Mouse (Mus musculus): ENCODE results near the gene Apba3. TPM values are rescaled to one million over a fixed set of nuclear protein-coding genes. Genes with fewer than 3 reads are reported as not detected.
"Not testable (repeated sequence)": the region's sequence is repeated elsewhere in the genome, so short reads cannot be mapped to it uniquely, and the experiment has no call there.

Gene Apba3
- total RNA-seq (2022) = 10 to 100 TPM; 24.3 to 38.6 (median 27.6) TPM

DNA sequence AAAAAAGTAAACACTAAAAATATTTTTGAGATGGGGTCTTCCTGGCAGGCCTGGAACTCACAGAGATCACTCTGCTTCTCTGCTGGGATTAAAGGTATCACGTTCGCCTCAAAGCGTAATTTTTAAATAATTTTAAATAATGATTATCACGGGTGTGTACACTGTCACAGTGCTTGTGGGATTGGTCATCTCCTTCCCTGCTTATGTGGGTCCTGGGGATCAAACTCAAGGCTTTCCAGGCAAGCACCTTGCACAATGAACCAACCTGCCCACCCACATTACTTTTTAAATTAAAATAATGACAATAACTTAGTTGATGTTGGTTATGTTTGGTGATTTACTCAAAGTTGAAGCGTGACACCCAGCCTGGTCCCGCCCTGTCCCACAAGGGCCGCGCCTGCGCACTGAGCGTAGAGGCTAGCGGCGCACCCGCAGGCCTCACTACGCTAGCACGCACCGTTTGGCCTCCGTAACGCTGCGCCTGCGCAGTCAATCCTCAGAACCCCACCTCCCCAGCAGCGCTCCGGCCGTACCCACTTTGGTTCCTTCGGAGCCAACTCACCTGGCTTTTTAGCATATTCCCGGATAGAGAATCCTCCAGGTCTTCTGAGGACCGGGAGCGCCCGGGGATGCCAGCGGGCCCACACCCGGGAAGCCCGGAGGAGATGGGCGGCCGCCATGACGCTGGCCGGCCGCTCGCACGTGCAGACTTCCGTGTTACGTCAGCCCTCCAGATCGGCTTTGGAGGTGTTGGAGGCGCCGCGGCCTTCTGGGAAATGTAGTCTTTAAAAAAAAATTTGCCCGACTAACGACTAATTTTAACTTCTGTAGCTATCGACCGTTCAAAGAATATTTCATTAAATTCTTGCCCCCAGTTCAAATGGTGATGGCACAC lies at the start of gene Apba3, which contains the start of gene Mrpl54:
TSS of gene Apba3 (plus strand) at position 750 of the 895 bp plus-strand sequence.
TSS of gene Mrpl54 (minus strand) at position 724 of the 895 bp plus-strand sequence.
- DNase-seq (ENCODE audit: low spot score in 2 of 2) = peak; percentile 93 to 96

DNA sequence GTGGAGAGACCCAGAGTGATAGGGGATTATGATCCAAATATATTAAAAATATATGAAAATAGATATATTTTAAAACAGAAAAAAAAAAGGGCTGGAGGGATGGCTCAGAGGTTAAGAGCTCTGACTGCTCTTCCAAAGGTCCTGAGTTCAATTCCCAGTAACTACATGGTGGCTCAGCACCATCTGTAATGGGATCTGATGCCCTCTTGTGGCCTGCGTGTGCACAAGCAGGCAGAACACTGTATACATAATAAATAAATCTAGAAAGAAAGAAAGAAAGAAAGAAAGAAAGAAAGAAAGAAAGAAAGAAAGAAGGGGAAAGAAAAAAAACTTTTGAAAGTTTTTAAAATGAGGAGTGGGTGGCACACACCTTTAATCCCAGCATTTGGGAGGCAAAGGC lies 49.5 kb upstream of the Apba3 start:
- DNase-seq (ENCODE audit: low spot score in 2 of 2) = not testable (repeated sequence)

DNA sequence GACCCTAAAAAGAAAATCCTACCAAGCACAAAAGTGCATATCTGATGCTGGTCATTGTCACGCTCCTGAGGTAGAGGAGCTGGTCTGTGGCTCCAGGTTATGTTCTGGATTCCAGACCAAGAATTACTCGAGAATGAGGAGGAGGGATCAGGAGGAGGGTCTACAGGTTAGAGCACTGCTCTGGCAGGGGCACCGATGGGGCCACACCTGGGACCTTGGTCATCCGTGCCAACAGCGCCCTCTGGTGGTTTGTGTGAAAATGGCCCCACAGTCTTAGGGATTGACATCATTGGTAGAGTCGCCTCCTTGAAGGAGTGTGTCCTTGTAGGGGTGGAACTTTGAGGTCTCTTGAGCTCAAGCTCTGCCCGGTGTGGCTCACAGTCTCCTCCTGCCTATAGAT lies 48.8 kb upstream of the Apba3 start:
- DNase-seq (ENCODE audit: low spot score in 2 of 2) = peak in 1 of 2 experiments; percentile 46

DNA sequence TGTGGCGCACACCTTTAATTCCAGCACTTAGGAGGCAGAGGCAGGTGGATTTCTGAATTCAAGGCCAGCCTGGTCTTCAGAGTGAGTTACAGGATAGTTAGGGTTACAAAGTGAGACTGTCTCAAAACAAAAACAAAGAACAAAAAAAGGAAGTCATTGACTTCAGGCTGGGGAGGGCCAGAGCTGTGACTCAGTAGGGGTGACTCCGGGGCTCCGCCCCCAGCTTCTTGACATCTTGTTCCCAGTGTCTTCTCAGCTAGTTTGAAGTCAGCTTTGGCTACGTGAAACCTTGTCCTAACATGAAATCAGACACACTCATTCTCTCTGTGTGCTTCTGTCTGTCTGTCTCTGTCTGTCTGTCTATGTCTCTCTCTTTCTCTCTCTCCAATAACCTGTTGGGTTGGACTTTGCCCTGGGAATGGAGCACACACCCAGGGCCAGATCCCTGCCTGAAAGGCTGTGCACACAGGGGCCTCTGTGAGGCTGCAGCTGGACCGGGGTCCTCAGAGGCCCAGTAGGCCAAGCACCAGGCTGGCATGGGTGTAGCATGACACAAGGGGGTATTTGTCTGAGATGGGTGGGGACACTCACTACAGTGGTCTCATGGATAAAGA lies 45.3 kb upstream of the Apba3 start:
- DNase-seq (ENCODE audit: low spot score in 2 of 2) = no peak

DNA sequence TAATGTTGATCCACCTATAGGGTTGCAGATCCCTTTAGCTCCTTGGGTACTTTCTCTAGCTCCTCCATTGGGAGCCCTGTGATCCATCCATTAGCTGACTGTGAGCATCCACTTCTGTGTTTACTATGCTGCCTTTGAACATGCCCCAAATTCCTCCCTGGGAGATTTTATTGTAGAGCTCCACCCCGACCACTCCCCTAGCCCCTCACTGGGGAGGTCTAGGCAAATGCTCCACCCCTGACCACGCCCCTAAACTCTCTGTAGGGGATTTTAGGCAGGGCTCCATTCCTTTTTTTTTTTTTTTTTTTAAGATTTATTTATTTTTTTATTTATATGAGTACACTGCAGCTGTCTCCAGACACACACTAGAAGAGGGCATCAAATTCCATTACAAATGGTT lies 43.0 kb upstream of the Apba3 start:
- DNase-seq (ENCODE audit: low spot score in 2 of 2) = not testable (repeated sequence)

DNA sequence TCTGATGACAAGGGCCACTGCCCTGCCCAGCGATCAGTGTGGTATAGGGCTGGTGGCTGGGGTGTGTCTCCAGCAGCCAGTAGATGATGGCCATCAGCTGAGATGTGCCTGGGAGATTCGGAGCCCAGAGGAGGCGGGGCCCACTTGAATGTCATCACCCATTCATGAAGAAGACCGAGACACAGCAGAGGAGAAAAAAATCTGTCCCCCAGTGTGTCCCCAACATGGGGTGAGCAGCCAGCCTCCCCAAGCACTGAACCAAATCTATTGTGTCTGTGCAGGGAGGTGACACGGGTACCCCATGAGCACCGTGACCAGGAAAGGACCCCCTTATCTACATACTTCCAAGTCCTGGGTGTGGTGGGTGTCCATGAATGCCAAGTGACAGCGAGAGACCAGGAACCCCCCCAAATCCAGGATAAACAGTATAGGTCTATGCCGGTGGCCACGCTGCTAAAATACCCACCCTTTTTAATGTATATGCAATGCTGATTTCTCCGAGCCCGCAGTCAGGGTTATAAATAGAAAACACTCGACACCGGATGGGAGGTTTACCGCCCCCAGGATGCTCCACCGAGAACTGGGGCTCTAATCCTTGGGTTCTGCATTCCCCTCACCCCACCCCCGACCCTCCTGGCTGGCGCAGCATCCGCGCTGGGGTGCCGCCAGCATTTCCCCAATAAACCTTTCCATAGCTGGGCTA lies 36.9 kb upstream of the Apba3 start:
- peak in 1 of 2 experiments; percentile 57 for DNase-seq (ENCODE audit: low spot score in 2 of 2)

DNA sequence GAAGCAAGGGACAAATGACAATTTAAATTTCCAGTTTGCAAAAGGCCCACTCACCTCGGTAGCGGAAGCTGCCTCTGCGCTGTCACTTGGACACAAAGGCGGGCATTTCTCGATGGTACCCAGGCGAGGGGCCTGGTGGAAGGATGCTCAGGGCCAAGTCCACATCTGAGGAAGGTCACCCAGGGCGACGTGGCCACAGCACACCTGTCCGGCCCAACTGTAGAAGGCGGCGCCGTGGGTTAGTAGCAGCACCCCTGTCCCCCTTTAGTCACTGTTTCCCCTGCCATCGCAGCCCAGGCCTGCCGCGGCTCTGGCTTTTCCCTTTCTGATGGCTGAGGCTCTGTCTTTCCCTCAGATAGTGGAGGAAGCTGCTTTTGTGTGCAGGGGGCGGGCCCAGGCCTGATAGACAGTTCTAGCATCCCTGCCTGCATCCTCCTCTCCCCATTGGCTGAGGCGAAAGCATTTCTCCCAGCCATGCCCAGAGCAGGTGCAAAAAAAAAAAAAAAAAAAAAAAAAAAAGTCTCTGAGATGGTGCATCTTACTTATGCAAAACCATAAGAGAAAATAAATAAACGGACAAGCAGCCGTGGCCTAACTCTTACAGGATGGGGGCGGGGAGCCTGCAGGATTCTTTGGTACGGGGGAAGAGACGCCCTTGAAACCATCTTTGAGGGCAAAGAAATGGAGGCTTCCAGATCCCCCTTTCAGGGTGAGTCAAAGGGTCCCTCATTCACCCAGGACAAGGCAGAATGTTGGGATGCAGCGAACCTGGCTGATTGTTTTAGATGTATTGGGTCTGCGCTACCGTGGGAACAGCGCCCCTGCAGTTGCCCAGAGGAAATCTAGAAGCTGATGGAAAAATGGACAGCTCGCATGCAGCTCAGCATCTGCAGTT lies 36.1 kb upstream of the Apba3 start, which contains the start of gene Atcay:
TSS of gene Atcay (minus strand) at position 396 of the 895 bp plus-strand sequence.
- DNase-seq (ENCODE audit: low spot score in 2 of 2) = peak; percentile 72 to 87

DNA sequence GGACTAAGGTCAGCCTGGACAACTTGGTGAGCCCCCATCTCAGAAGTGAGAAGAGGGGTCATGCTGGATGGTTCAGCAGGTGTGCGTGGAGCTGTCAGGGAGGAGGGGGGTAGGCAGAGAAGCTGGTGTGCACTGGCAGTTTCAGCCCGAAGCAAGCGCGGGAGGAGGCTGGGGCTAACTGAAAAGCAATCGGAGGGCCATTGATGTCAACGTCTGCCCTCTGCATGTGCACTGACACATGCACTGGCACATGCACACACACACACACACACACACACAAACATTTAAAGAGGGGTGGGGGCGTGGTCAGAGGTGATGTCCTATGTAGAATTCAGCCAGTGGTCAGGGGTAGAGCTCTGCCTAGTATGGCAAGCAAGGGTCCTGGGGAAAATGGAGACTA lies 35.3 kb upstream of the Apba3 start:
- DNase-seq (ENCODE audit: low spot score in 2 of 2) = peak in 1 of 2 experiments; percentile 8

DNA sequence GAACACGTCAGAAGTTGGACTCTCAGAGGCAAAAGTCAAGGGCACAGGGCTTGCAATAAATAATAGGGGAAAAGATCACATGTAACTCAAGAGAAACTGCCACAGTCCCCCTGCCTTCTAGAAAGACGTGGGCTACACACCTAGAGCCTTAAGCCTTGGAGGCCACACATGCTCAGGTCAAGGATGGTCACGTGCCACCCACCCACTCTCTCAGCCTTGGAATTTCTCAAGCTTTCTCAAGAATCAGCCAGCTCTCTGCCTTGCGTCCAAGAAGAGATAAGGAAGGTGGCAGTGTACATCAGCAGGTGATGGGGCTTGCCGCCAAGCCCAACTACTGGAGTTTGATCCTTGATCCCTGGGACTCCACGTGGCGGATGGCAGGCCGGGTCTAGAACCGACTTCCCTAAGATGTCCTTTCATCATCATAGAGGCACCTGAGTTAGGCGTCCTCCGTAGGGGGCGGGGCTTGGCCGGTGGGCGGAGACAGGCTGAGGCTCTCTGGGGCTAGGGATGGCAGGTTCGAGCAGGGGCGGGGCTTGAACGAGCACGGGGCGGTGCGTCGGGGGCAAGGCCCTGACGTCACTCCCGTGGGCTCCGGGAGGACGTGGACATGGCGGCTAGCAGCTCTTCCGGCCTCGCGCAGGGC lies 34.1 kb upstream of the Apba3 start, which contains the start of gene Zfr2:
TSS of gene Zfr2 (plus strand) at position 576 of the 646 bp plus-strand sequence.
- DNase-seq (ENCODE audit: low spot score in 2 of 2) = peak; percentile 88 to 95

DNA sequence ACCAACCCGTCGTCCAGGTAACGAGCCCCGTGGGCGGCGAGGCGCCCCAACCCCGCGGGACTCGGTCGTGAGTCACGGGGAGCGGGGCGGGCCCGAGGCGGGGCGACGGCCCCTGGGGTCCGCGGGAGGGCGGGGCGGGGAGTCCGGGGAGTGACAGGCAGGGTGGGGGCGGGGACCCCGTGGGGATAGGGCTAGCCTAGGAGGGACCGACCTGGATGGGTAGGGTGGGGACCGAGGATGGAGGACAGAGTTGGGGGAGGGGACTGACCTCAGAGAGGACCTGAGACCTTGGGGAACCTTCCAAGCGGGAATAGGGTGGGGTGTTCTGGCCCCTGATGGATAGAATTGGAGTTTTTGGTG lies 33.6 kb upstream of the Apba3 start:
- no peak for DNase-seq (ENCODE audit: low spot score in 2 of 2)

DNA sequence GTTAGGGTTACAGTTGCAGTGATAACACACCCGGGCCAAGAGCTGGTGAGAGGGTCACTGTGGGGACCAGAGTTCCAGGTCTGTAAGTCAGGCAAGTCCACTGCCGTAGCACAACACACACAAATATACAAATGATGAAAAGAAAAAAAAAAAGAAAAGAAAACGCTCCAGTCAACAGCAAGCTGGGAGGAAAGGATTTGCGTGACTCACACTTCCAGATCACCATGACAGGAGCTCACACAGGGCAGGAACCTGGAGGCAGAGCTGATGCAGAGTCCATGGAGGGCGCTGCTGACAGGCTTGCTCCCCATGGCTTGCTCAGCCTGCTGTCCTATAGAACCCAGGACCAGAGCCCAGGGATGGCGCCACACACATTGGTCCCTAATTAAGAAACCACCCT lies 32.6 kb upstream of the Apba3 start:
- no peak for DNase-seq (ENCODE audit: low spot score in 2 of 2)

DNA sequence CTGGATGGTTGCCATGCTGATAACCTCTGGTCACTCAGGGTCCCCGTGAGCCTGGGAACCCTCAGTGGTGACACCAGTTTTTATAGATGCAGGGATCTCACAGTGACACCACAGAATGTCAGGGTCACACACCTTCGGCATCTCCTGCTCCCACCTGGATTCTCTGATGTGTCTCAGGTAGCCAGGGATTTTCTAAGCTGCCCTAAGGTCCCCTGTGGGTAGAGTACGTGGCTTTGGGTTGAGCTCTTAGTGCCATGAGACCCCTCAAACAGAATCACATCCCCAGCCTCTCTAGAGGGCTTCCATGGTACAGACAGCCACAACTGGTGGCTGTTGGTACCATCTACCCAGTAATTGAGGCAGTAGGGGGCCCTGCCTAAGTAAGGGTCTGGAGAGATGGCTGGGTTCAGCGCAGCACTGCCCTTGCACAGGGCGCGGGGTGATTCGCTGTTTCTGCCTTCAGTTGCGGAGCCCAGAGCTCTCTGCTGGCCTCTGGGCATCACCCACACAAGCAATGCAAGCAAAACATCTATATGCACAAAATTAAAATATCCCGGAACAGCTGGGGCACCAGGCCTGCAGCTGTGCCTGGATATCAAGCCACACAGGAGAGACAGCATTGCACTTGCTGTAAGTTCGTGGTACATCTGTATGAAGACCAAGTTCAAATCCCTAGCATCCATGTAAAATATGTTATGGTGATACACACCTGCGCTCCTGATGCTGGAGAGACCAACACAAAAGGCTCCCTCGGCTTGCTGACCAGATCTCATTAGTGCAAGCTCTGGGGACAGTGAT lies 30.1 kb upstream of the Apba3 start:
- DNase-seq (ENCODE audit: low spot score in 2 of 2) = no peak

DNA sequence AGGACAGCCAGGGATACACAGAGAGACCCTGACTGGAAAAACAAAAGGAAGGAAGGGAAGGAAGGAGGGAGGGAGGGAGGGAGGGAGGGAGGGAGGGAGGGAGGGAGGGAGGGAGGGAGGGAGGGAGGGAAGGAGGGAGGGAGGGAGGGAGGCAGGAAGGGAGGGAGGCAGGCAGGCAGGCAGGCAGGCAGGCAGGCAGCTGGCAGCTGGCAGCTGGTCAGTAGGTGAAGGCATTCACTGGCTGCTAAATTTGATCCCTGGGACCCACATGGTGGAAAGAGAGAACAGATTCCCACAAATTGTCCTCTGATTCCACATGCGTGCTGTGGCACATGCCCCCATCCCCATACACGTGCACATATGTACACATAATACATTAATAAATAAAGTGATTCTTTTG lies 28.1 kb upstream of the Apba3 start:
- DNase-seq (ENCODE audit: low spot score in 2 of 2) = no peak

DNA sequence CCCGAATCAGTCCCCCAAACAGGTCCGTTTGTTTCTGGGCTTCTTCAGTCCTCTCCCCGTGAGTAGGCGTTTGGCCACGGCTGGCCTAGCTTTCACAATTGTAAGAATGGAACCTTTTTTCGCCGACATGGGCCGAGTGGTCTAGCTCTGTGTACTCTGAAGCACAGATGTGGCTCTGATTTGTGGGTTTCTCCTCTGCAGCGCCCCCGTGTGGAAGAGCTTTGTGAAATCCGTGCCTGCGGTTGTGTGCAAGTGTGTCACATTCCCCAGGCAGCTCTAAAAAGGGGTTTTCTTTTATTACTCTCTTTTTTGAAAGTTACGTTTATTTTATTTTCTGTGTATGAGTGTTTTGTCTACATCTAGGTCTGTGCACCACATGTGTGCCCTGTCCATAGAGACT lies 25.9 kb upstream of the Apba3 start:
- no peak for DNase-seq (ENCODE audit: low spot score in 2 of 2)

DNA sequence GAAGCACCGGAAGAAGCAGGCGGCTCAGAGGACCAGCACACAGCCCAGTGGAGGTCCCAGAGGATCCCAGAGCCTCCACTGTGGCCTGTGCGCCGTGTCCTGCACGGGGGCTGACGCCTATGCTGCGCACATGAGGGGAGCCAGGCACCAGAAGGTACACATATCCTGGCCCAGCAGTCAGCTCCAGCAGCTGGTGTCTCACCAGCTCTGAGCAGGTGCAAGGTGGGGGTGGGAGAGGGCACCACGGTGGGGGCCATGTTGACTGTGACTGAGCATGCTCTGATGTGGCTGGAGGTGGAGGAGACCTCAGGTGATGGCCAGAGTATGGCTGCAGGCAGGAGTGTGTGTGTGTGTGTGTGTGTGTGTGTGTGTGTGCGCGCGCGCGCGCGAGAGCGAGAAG lies 24.7 kb upstream of the Apba3 start:
- DNase-seq (ENCODE audit: low spot score in 2 of 2) = no peak

DNA sequence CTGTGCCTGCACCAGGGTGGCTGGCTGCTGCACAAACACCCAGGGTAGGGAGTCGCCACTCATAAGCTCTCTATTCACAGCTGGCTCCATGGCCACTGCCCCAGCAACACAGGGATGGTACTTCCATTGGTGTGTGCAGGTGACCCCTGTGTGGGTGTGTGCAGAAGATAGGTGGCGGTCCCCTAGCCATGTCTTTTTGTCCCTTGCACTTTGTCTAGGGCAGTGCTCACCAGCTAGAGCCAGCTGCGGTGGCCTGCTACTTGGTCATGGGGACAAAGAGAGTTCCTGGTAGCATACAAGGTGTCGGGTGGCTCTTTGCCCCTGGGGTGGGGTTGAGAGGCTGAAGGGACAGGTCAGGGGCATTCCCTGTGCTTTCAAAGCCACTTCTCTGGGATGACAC lies 22.6 kb upstream of the Apba3 start:
- DNase-seq (ENCODE audit: low spot score in 2 of 2) = no peak

DNA sequence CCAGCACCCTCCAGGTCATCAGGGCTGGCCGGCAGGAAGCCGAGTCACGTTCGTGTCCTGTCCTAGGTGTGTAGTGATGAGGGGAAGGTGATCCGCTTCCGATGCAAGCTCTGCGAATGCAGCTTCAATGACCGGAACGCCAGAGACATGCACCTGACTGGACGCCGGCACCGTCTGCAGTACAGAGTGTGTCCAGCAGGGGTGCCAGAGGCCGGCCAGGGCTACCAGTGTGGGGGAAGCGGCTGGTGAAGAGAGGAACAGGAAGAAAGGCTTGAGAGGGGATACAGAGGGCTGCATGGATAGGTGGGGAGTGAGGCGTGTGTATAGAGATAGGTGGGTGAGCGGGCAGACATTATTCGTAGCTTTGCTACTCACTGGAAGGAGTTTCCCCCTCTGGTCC lies 22.2 kb upstream of the Apba3 start:
- DNase-seq (ENCODE audit: low spot score in 2 of 2) = no peak

DNA sequence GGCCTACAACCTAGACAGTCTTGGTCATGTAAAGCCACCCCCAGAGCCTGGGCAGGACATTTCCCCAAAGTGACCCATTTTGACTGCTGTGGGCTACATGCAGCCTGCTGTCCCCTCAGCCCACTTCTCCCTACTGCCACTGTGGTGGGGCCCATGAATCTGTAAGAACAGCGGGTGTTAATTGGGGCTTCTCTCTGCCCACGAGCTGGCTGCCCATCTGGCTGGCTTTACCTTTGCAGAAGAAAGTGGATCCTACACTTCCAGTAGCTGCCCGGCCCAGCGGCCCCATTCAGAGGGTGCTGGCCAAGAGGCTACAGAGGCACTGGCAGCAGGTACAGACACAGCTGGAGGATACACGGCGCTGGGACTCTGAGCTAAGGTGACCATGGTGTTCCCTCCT lies 21.6 kb upstream of the Apba3 start:
- no peak for DNase-seq (ENCODE audit: low spot score in 2 of 2)

DNA sequence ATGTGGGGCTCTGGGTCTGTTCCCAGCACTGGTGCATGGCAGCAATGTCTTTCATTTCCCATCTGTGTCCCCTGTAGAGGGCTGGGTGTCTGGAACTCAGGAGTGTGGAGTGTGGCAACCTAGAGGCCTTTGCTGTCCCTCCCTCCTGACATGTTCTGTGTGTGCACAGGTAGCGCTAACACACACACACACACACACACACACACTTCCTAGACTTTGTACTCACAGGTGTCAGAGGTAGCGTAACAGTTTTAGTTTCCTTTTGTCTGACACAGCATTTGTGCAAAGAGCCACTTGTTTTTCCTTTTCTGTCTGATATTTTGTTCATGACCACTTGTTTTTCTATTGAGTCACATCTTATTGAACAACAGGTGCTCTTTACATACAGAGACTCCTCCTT lies 19.0 kb upstream of the Apba3 start:
- DNase-seq (ENCODE audit: low spot score in 2 of 2) = no peak

DNA sequence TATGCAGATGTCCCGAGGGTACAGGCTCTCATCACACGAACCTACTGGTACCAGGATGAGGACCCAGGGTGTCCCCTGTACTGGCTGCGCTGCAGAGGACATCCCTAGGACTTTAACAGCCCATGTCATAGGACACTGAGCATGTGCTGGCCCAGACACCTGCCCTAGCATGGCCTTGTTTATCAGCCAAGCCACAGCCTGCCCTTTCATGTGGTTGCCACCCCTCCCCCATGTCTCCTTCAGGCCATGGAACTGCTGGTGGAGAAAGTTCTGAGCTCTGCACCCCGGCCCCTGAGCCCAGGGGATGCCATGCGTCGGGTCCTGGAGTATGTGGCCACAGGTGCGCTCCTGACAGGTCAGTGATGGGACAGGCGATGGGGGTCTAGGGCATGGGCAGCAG lies 17.3 kb upstream of the Apba3 start:
- DNase-seq (ENCODE audit: low spot score in 2 of 2) = no peak
